Mouse (Mus musculus): ENCODE measurements around the gene E330034G19Rik. TPM values are rescaled to one million over a fixed set of nuclear protein-coding genes. Genes with fewer than 3 reads are reported as not detected.
A peak's percentile ranks its signal among the peaks of the same experiment; 100 is the strongest.

E330034G19Rik gene
- polyA plus RNA-seq, 1 experiment from 2014 or later: not detected

- TF ChIP-seq EP300 (IDR thresholded peaks at IDR 0.05): no peak
- no peak for TF ChIP-seq CTCF (IDR thresholded peaks at IDR 0.05)
- Histone ChIP-seq H3K36me3 (ENCODE audit: insufficient read depth, low read length) (no peaks in the 10 kb centered on the region), H3K4me2 (replicated peaks; ENCODE audit: low read depth, low read length) (peak overlapping the region; percentile 17; the same call in 1 of the 2 replicates), H3K9ac (replicated peaks; ENCODE audit: low read depth) (no peak overlapping the region), H3K9me3 (ENCODE audit: low read length) (no peaks in the 10 kb centered on the region), H3K4me1 (ENCODE audit: insufficient read depth, low read depth, low read length) (peaks cover 12% of the 10 kb centered on the region; the same call in 1 of the 2 replicates), H3K27ac (ENCODE audit: low read length) (no peak overlapping the region), H3K4me3 (ENCODE audit: low read depth, low read length) (no peak overlapping the region), H3K27me3 (replicated peaks; ENCODE audit: insufficient read depth, low read length) (no peaks in the 10 kb centered on the region)
- 8% methylated on average over 8 of the region's 8 CpGs for WGBS
- peak; percentile 87 for DNase-seq (ENCODE audit: low spot score)
- ATAC-seq: peak; percentile 92
Observed at GRCm38 (mm10) chr14:24253611-24254202, 39.3 kb upstream of the E330034G19Rik start.

- no peak for DNase-seq (ENCODE audit: low spot score)
- H3K9ac ChIP-seq (replicated peaks; ENCODE audit: low read depth): no peak overlapping the region
- TF ChIP-seq EP300 (IDR thresholded peaks at IDR 0.05) (no peak), CTCF (IDR thresholded peaks at IDR 0.05) (no peak)
Observed at GRCm38 (mm10) chr14:24255956-24256355, 37.1 kb upstream of the E330034G19Rik start.

GRCm38 (mm10) chr14:24260391-24260790 lies 32.6 kb upstream of the E330034G19Rik start:
- DNase-seq (ENCODE audit: low spot score): peak; percentile 71
- no peaks in the 10 kb centered on the region for H3K4me1 ChIP-seq (ENCODE audit: insufficient read depth, low read depth, low read length)
- 39% methylated on average over 4 of the region's 4 CpGs for WGBS
- no peaks in the 10 kb centered on the region for H3K9me3 ChIP-seq (ENCODE audit: low read length)
- H3K9ac ChIP-seq (replicated peaks; ENCODE audit: low read depth): no peak overlapping the region
- no peaks in the 10 kb centered on the region for H3K27me3 ChIP-seq (replicated peaks; ENCODE audit: insufficient read depth, low read length)
- no peak for TF ChIP-seq CTCF (IDR thresholded peaks at IDR 0.05)
- no peak for TF ChIP-seq EP300 (IDR thresholded peaks at IDR 0.05)
- no peak overlapping the region for H3K4me3 ChIP-seq (ENCODE audit: low read depth, low read length)
- H3K27ac ChIP-seq (ENCODE audit: low read length): no peak overlapping the region
- H3K36me3 ChIP-seq (ENCODE audit: insufficient read depth, low read length): no peaks in the 10 kb centered on the region
- no peak overlapping the region for H3K4me2 ChIP-seq (replicated peaks; ENCODE audit: low read depth, low read length)
- ATAC-seq: peak; percentile 54

More at GRCm38 (mm10) chr14:24255956-24256355, 37.1 kb upstream of the E330034G19Rik start:
- Histone ChIP-seq H3K4me2 (replicated peaks; ENCODE audit: low read depth, low read length) (no peak overlapping the region), H3K4me3 (ENCODE audit: low read depth, low read length) (no peak overlapping the region), H3K4me1 (ENCODE audit: insufficient read depth, low read depth, low read length) (peaks cover 12% of the 10 kb centered on the region; the same call in 1 of the 2 replicates), H3K27ac (ENCODE audit: low read length) (no peak overlapping the region), H3K27me3 (replicated peaks; ENCODE audit: insufficient read depth, low read length) (no peaks in the 10 kb centered on the region), H3K36me3 (ENCODE audit: insufficient read depth, low read length) (no peaks in the 10 kb centered on the region), H3K9me3 (ENCODE audit: low read length) (no peaks in the 10 kb centered on the region)
- ATAC-seq: no peak
- WGBS: 52% methylated on average over 2 of the region's 2 CpGs

- Histone ChIP-seq H3K4me3 (ENCODE audit: low read depth, low read length) (no peak overlapping the region), H3K4me1 (ENCODE audit: insufficient read depth, low read depth, low read length) (no peaks in the 10 kb centered on the region), H3K27ac (ENCODE audit: low read length) (no peak overlapping the region), H3K9ac (replicated peaks; ENCODE audit: low read depth) (no peak overlapping the region), H3K36me3 (ENCODE audit: insufficient read depth, low read length) (no peaks in the 10 kb centered on the region), H3K4me2 (replicated peaks; ENCODE audit: low read depth, low read length) (no peak overlapping the region), H3K27me3 (replicated peaks; ENCODE audit: insufficient read depth, low read length) (no peaks in the 10 kb centered on the region), H3K9me3 (ENCODE audit: low read length) (no peaks in the 10 kb centered on the region)
- 64% methylated on average over 6 of the region's 6 CpGs for WGBS
- no peak for DNase-seq (ENCODE audit: low spot score)
- ATAC-seq: no peak
- no peak for TF ChIP-seq CTCF (IDR thresholded peaks at IDR 0.05)
- no peak for TF ChIP-seq EP300 (IDR thresholded peaks at IDR 0.05)
Observed at GRCm38 (mm10) chr14:24262382-24262781, 30.6 kb upstream of the E330034G19Rik start.

GRCm38 (mm10) chr14:24262915-24263314 lies 30.1 kb upstream of the E330034G19Rik start:
- no peak for TF ChIP-seq EP300 (IDR thresholded peaks at IDR 0.05)
- no peak for TF ChIP-seq CTCF (IDR thresholded peaks at IDR 0.05)
- no peak for DNase-seq (ENCODE audit: low spot score)
- Histone ChIP-seq H3K4me3 (ENCODE audit: low read depth, low read length) (no peak overlapping the region), H3K4me1 (ENCODE audit: insufficient read depth, low read depth, low read length) (no peaks in the 10 kb centered on the region), H3K36me3 (ENCODE audit: insufficient read depth, low read length) (no peaks in the 10 kb centered on the region), H3K4me2 (replicated peaks; ENCODE audit: low read depth, low read length) (no peak overlapping the region), H3K27ac (ENCODE audit: low read length) (no peak overlapping the region), H3K9me3 (ENCODE audit: low read length) (no peaks in the 10 kb centered on the region), H3K9ac (replicated peaks; ENCODE audit: low read depth) (no peak overlapping the region), H3K27me3 (replicated peaks; ENCODE audit: insufficient read depth, low read length) (no peaks in the 10 kb centered on the region)
- 34% methylated on average over 2 of the region's 2 CpGs for WGBS
- no peak for ATAC-seq

GRCm38 (mm10) chr14:24269571-24269970 lies 23.4 kb upstream of the E330034G19Rik start:
- no peaks in the 10 kb centered on the region for H3K9me3 ChIP-seq (ENCODE audit: low read length)
- H3K4me1 ChIP-seq (ENCODE audit: insufficient read depth, low read depth, low read length): no peaks in the 10 kb centered on the region
- H3K4me2 ChIP-seq (replicated peaks; ENCODE audit: low read depth, low read length): no peak overlapping the region
- ATAC-seq (no peak), DNase-seq (ENCODE audit: low spot score) (no peak)
- no peak overlapping the region for H3K9ac ChIP-seq (replicated peaks; ENCODE audit: low read depth)
- H3K27ac ChIP-seq (ENCODE audit: low read length): no peak overlapping the region
- WGBS: 57% methylated on average over 1 of the region's 1 CpGs
- no peak overlapping the region for H3K4me3 ChIP-seq (ENCODE audit: low read depth, low read length)
- H3K27me3 ChIP-seq (replicated peaks; ENCODE audit: insufficient read depth, low read length): no peaks in the 10 kb centered on the region
- TF ChIP-seq EP300 (IDR thresholded peaks at IDR 0.05) (no peak), CTCF (IDR thresholded peaks at IDR 0.05) (no peak)
- no peaks in the 10 kb centered on the region for H3K36me3 ChIP-seq (ENCODE audit: insufficient read depth, low read length)
